Mouse (Mus musculus) ES-Bruce4 (cell line): Measurements from ENCODE around the gene Taf3. TPM values are rescaled to one million over a fixed set of nuclear protein-coding genes. Genes with fewer than 3 reads are reported as not detected.

ENCODE experiments used
- H3K27ac ChIP-seq: 2 replicates; pipeline ENCODE4 v1.5.1; 2012; ENCODE audit warnings: low read length, inconsistent platforms; ENCODE audit not compliant: insufficient read depth
- H3K27me3 ChIP-seq: 2 replicates; pipeline ENCODE4 v1.6.1; 2012; ENCODE audit warnings: mild to moderate bottlenecking, low read length, inconsistent platforms; ENCODE audit not compliant: control insufficient read depth, poor library complexity, insufficient read depth, severe bottlenecking
- H3K36me3 ChIP-seq: 2 replicates; pipeline ENCODE4 v1.6.1; 2012; ENCODE audit warnings: inconsistent platforms, mild to moderate bottlenecking, low read length, moderate library complexity; ENCODE audit not compliant: control insufficient read depth, poor library complexity, insufficient read depth, severe bottlenecking
- H3K4me1 ChIP-seq: one replicate; pipeline ENCODE4 v1.8.1; 2011; ENCODE audit warnings: low read length; ENCODE audit not compliant: control insufficient read depth, insufficient read depth
- H3K4me3 ChIP-seq: 2 replicates; pipeline ENCODE4 v1.5.1; 2011; ENCODE audit warnings: low read depth, mild to moderate bottlenecking, low read length
- H3K9ac ChIP-seq: 2 replicates; pipeline ENCODE4 v1.6.1; 2012; ENCODE audit warnings: low read depth, mild to moderate bottlenecking, inconsistent platforms; ENCODE audit not compliant: poor library complexity, severe bottlenecking
- H3K9me3 ChIP-seq: replicated peaks from 2 replicates; pipeline ENCODE4 v1.6.1; 2012; ENCODE audit warnings: mild to moderate bottlenecking, low read length, inconsistent platforms; ENCODE audit not compliant: control insufficient read depth, poor library complexity, insufficient read depth, severe bottlenecking
- CTCF ChIP-seq: IDR thresholded peaks from one replicate; pipeline ENCODE4 v1.8.1; 2011; ENCODE audit warnings: low read depth, low read length
- EP300 ChIP-seq: IDR thresholded peaks from 2 replicates; pipeline ENCODE4 v1.6.1; 2011; ENCODE audit warnings: low read depth, low read length; ENCODE audit not compliant: insufficient read depth
- POLR2A ChIP-seq: IDR thresholded peaks from one replicate; pipeline ENCODE4 v1.8.1; 2011; ENCODE audit warnings: low read length; ENCODE audit not compliant: insufficient read depth
- polyA plus RNA-seq: library from polyadenylated mRNA; stranded (reverse); fragments of >200 nt; gene quantifications from 2 replicates; pipeline ENCODE4 v1.2.4, GENCODE M21; 2011; ENCODE audit warnings: low read depth; ENCODE audit not compliant: missing spikeins, insufficient read depth, insufficient read length

The Taf3 gene
- polyA plus RNA-seq, 1 experiment, result 15.5 TPM

DNA sequence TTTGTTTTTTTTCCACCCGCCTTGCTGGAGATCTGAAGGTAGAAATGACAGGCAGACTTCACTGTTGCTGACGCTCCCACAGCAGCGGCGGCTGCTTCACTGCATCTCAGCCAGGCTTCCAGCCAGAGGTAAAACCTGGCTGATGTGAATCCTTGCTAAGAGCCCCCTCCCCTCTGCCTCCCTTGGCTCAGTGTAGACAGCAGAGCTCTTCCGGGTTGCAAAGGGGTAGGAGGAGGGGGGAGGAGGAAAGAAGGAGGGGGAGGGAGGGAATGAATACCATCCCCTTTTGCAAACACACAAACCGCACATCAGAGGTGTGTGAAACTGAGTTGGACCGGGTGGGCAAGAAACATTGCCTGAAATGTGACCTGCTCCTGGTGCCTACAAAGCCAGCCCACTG, 160.8 kb downstream of the Taf3 start:
- peaks cover 46% of the 10 kb centered on the region for H3K27me3 ChIP-seq
- no peak overlapping the region for H3K4me3 ChIP-seq
- H3K27ac ChIP-seq, result no peak overlapping the region
- no peaks in the 10 kb centered on the region for H3K36me3 ChIP-seq
- no peak for TF ChIP-seq CTCF
- TF ChIP-seq EP300, result no peak
- TF ChIP-seq POLR2A, result no peak
- no peaks in the 10 kb centered on the region for H3K4me1 ChIP-seq
- H3K9ac ChIP-seq, result no peak overlapping the region
- no peaks in the 10 kb centered on the region for H3K9me3 ChIP-seq

DNA sequence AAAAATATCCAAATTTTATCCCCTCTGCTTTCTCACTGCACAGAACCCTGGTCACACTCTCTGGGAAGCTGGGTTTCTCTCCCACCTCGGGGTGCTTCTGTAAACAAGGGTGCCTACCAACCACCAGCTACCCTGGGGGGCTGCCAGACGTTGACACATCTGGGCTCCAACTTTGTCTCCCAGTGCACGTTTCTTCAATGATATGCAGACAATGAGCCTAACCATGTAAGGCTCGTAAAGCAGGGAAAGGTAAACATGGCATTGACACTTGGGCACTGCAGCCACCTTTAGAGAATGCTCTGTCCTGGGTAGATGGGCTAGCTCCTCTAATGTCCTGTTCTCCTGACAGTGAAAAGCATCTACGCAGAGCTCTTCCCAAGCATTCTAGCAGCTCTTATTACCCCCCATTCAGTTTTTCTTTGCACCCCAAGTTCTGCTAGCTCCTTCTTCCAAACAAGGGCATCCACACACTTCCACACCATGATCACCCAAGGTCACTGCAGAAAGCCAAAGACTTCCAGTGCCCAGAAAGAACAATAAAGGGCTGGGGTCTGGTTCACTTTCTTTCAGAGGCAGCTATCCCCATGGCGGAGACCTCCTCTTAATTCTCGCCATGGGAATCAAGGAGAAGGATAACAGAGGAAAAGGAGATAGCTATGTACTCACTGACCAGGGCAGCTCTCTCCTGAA, 161.3 kb downstream of the Taf3 start:
- no peak overlapping the region for H3K4me3 ChIP-seq
- H3K27ac ChIP-seq, result no peak overlapping the region
- TF ChIP-seq POLR2A (no peak), EP300 (no peak), CTCF (no peak)

DNA sequence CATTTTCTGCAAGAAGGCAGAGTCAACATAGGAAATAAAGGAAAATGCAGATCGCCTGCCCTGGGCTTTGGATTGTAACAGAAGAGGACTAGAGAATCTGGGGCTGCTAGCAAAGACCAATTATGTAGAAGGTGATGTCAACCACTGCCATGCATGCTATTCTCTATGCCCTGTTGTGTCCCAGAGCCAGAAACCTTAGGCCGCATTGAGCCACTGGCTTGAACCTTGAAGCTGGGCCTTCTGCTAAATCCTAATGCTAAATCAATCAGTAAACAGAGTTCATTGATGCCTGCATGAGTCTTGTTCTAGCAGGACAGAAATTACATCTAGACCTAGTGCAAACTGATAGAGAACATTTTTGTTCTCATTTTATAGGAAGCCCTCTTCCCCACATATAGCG, 162.4 kb downstream of the Taf3 start:
- Histone ChIP-seq H3K27ac (no peak overlapping the region), H3K4me1 (no peaks in the 10 kb centered on the region), H3K36me3 (no peaks in the 10 kb centered on the region), H3K9me3 (no peaks in the 10 kb centered on the region), H3K9ac (no peak overlapping the region), H3K27me3 (peaks cover 61% of the 10 kb centered on the region), H3K4me3 (no peak overlapping the region)
- no peak for TF ChIP-seq EP300
- TF ChIP-seq POLR2A, result no peak
- no peak for TF ChIP-seq CTCF

More for the DNA sequence above, 161.3 kb downstream of the Taf3 start:
- H3K27me3 ChIP-seq, result peaks cover 51% of the 10 kb centered on the region
- H3K4me1 ChIP-seq, result no peaks in the 10 kb centered on the region
- no peaks in the 10 kb centered on the region for H3K9me3 ChIP-seq
- H3K36me3 ChIP-seq, result no peaks in the 10 kb centered on the region
- no peak overlapping the region for H3K9ac ChIP-seq

DNA sequence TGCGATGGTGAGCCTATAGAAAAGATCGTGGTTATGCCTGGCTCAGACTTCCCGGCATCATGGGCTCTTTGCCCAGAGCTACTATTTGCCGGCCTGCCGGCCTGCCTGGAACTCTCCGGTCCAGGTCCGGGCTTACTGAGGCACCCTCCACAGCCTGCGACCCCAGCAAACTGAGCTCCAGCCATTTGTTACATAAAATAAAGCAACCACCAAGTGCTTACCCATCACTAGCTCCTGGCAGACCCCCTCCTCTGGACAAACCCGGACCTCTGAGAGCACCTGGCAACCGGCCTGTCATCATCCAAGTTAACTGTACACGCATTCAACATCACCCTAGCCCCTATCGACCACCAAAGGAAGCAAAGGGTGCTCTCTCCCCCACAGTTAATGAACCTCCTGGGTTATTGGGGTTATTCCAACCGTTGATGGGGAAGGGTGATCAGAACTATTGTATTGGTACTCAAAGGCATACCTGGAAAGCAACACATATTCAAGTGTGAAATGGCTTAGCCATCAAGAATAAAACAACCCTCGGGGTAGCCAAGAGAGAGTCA, 163.1 kb downstream of the Taf3 start:
- H3K27me3 ChIP-seq, result peaks cover 65% of the 10 kb centered on the region
- H3K27ac ChIP-seq, result no peak overlapping the region
- TF ChIP-seq CTCF, result no peak
- no peak overlapping the region for H3K4me3 ChIP-seq
- no peaks in the 10 kb centered on the region for H3K9me3 ChIP-seq
- H3K36me3 ChIP-seq, result no peaks in the 10 kb centered on the region
- no peaks in the 10 kb centered on the region for H3K4me1 ChIP-seq
- no peak overlapping the region for H3K9ac ChIP-seq

GRCm38 (mm10) chr2:9884533-9885216, 163.7 kb downstream of the Taf3 start:
- no peaks in the 10 kb centered on the region for H3K36me3 ChIP-seq
- peaks cover 63% of the 10 kb centered on the region for H3K27me3 ChIP-seq
- H3K4me1 ChIP-seq, result no peaks in the 10 kb centered on the region
- TF ChIP-seq POLR2A (no peak), EP300 (no peak), CTCF (no peak)
- no peak overlapping the region for H3K27ac ChIP-seq
- no peak overlapping the region for H3K9ac ChIP-seq
- no peak overlapping the region for H3K4me3 ChIP-seq
- H3K9me3 ChIP-seq, result no peaks in the 10 kb centered on the region

DNA sequence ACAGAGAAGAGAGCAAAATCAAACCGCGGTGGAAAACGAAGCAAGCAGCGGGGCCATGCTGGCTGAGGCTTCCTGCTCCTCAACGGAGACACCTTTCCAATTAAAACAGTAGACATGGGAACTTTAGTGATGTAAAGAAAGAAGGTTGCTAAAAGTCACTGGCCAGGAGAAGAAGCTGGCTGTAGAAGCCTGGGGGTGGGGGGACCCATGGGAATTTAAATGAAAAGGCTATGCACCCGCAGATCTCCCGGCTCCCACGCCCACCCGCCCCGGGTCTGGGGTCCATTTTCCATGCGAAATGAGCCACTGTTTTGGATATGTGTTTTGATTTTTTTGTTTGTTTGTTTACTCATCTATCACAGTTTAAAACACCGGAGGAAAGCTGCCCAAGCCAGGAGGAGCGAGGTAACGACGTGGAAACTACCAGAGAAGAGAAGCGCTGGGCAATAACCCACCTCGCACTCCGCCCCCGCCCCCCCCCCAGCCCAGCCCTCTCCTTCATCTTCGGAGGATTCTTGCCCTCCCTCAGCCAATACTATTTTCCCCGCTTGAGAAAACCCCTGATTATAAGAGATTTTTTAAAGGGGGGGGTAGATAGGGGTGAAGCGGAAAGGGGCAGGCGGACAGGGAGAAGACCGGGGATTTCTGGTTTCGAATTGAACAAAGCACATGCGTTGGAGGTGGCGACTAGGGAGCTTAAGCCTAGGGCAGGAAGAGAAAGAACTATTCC, 164.4 kb downstream of the Taf3 start:
- Histone ChIP-seq H3K27ac (no peak overlapping the region), H3K9me3 (no peaks in the 10 kb centered on the region), H3K9ac (no peak overlapping the region), H3K4me3 (no peak overlapping the region), H3K4me1 (no peaks in the 10 kb centered on the region), H3K27me3 (peaks cover 63% of the 10 kb centered on the region), H3K36me3 (no peaks in the 10 kb centered on the region)
- TF ChIP-seq CTCF (no peak), POLR2A (no peak), EP300 (no peak)
